Mouse (Mus musculus) small intestine, adult 2 months (tissue): Measurements from ENCODE around the gene Gm12185.
"Not testable (repeated sequence)": the region's sequence is repeated elsewhere in the genome, so short reads cannot be mapped to it uniquely, and the experiment has no call there.

ENCODE experiments used
- CTCF ChIP-seq: fragments of 200-500 bp; IDR thresholded peaks from 2 replicates; pipeline ENCODE4 v1.5.1; 2012; ENCODE audit warnings: low read depth, mild to moderate bottlenecking, control low read depth, inconsistent platforms, low read length, moderate library complexity, mixed read lengths; ENCODE audit not compliant: insufficient replicate concordance, insufficient read length; ENCODE audit errors: extremely low read depth
- POLR2A ChIP-seq: fragments of 200-500 bp; IDR thresholded peaks from 2 replicates; pipeline ENCODE4 v1.6.1; 2012; ENCODE audit warnings: low read depth, mild to moderate bottlenecking, control low read depth, inconsistent platforms, low read length, moderate library complexity

DNA sequence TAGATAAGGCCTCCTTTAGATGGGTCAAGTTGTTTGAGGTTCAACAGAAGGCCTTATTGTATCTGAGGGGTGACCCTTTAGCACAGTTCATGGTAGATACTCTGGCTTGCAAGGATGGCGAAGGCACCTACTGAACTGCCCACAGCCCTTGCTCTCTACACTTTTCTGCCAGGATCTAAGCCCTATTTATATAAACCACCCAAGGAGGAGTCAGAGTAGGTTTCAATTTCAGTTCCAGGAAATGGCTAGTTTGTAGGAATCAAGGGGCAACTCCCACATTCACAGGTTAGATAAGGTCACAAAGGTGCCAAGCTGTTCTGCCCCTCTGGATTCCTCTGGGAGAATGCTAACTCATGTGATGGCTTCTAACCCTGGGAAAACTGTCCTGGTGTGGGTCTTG is 64.0 kb downstream of the Gm12185 start:
- not testable (repeated sequence) for TF ChIP-seq CTCF, POLR2A
